Mouse (Mus musculus): Measurements from ENCODE around the gene Eps15l1. TPM values are rescaled to one million over a fixed set of nuclear protein-coding genes. Genes with fewer than 3 reads are reported as not detected.

The Eps15l1 gene
- polyA plus RNA-seq (2014; fragmentation: Nextera tagmentation; extraction: Ambion mirVana), result 60.6 and 61.9 TPM in 2 replicates

- peak; percentile 99 for ATAC-seq (replicated peaks; ENCODE audit: low FRiP score, low TSS enrichment, low read depth)
These were observed at the start of gene Eps15l1 for GRCm38 (mm10) chr8:72421362-72422335. TSS of gene Eps15l1 (minus strand) at chr8:72421460.

GRCm38 (mm10) chr8:72470684-72471083 is 49.4 kb upstream of the Eps15l1 start:
- peaks cover 76% of the 10 kb centered on the region for H3K36me3 ChIP-seq (ENCODE audit: control insufficient read depth, insufficient read depth, low read length)
- H3K9me3 ChIP-seq (ENCODE audit: control insufficient read depth, low read length), result no peaks in the 10 kb centered on the region
- H3K4me1 ChIP-seq (replicated peaks; ENCODE audit: control insufficient read depth, insufficient read depth, low read length), result peaks cover 7% of the 10 kb centered on the region; the same call in 1 of the 2 replicates
- H3K9ac ChIP-seq (ENCODE audit: low read length), result no peak overlapping the region
- 95% methylated on average over 7 of the region's 7 CpGs for WGBS
- no peak overlapping the region for H3K4me2 ChIP-seq (ENCODE audit: low read length)
- H3K4me3 ChIP-seq (ENCODE audit: low read depth, low read length), result no peak overlapping the region
- ATAC-seq (replicated peaks; ENCODE audit: low FRiP score, low TSS enrichment, low read depth) (no peak), DNase-seq (ENCODE audit: low spot score) (no peak)
- H3K27me3 ChIP-seq (replicated peaks; ENCODE audit: control insufficient read depth, insufficient read depth, low read length), result no peaks in the 10 kb centered on the region
- no peak overlapping the region for H3K27ac ChIP-seq (ENCODE audit: low read depth)

More at GRCm38 (mm10) chr8:72421362-72422335, at the start of gene Eps15l1:
- Histone ChIP-seq H3K36me3 (ENCODE audit: control insufficient read depth, insufficient read depth, low read length) (no peaks in the 10 kb centered on the region), H3K4me1 (replicated peaks; ENCODE audit: control insufficient read depth, insufficient read depth, low read length) (peaks cover 20% of the 10 kb centered on the region), H3K9me3 (ENCODE audit: control insufficient read depth, low read length) (no peaks in the 10 kb centered on the region), H3K4me2 (ENCODE audit: low read length) (peak within 1 kb of the TSS; percentile 73), H3K27me3 (replicated peaks; ENCODE audit: control insufficient read depth, insufficient read depth, low read length) (no peaks in the 10 kb centered on the region), H3K4me3 (ENCODE audit: low read depth, low read length) (peak within 1 kb of the TSS; percentile 73), H3K27ac (ENCODE audit: low read depth) (peak within 1 kb of the TSS; percentile 79), H3K9ac (ENCODE audit: low read length) (peak within 1 kb of the TSS; percentile 78)
- WGBS, result 1% methylated on average over 48 of the region's 48 CpGs
- DNase-seq (ENCODE audit: low spot score), result peak; percentile 96

GRCm38 (mm10) chr8:72469984-72470383 is 48.7 kb upstream of the Eps15l1 start:
- no peaks in the 10 kb centered on the region for H3K27me3 ChIP-seq (replicated peaks; ENCODE audit: control insufficient read depth, insufficient read depth, low read length)
- H3K9me3 ChIP-seq (ENCODE audit: control insufficient read depth, low read length), result no peaks in the 10 kb centered on the region
- ATAC-seq (replicated peaks; ENCODE audit: low FRiP score, low TSS enrichment, low read depth) (no peak), DNase-seq (ENCODE audit: low spot score) (no peak)
- peaks cover 7% of the 10 kb centered on the region; the same call in 1 of the 2 replicates for H3K4me1 ChIP-seq (replicated peaks; ENCODE audit: control insufficient read depth, insufficient read depth, low read length)
- H3K4me3 ChIP-seq (ENCODE audit: low read depth, low read length), result no peak overlapping the region
- no peak overlapping the region for H3K9ac ChIP-seq (ENCODE audit: low read length)
- no peak overlapping the region for H3K4me2 ChIP-seq (ENCODE audit: low read length)
- no peak overlapping the region for H3K27ac ChIP-seq (ENCODE audit: low read depth)
- 97% methylated on average over 8 of the region's 8 CpGs for WGBS
- H3K36me3 ChIP-seq (ENCODE audit: control insufficient read depth, insufficient read depth, low read length), result peaks cover 83% of the 10 kb centered on the region

- 92% methylated on average over 2 of the region's 2 CpGs for WGBS
- DNase-seq (ENCODE audit: low spot score) (no peak), ATAC-seq (replicated peaks; ENCODE audit: low FRiP score, low TSS enrichment, low read depth) (no peak)
- no peak overlapping the region for H3K4me3 ChIP-seq (ENCODE audit: low read depth, low read length)
- H3K9ac ChIP-seq (ENCODE audit: low read length), result no peak overlapping the region
- H3K9me3 ChIP-seq (ENCODE audit: control insufficient read depth, low read length), result no peaks in the 10 kb centered on the region
- peaks cover 7% of the 10 kb centered on the region; the same call in 1 of the 2 replicates for H3K4me1 ChIP-seq (replicated peaks; ENCODE audit: control insufficient read depth, insufficient read depth, low read length)
- peaks cover 90% of the 10 kb centered on the region for H3K36me3 ChIP-seq (ENCODE audit: control insufficient read depth, insufficient read depth, low read length)
- H3K27ac ChIP-seq (ENCODE audit: low read depth), result no peak overlapping the region
- H3K27me3 ChIP-seq (replicated peaks; ENCODE audit: control insufficient read depth, insufficient read depth, low read length), result no peaks in the 10 kb centered on the region
- no peak overlapping the region for H3K4me2 ChIP-seq (ENCODE audit: low read length)
These were observed 48.0 kb upstream of the Eps15l1 start for GRCm38 (mm10) chr8:72469243-72469642.

- 90% methylated on average over 10 of the region's 10 CpGs for WGBS
- DNase-seq (ENCODE audit: low spot score), result no peak
- H3K4me3 ChIP-seq (ENCODE audit: low read depth, low read length), result no peak overlapping the region
- H3K9ac ChIP-seq (ENCODE audit: low read length), result no peak overlapping the region
- no peak overlapping the region for H3K4me2 ChIP-seq (ENCODE audit: low read length)
- peaks cover 99% of the 10 kb centered on the region for H3K36me3 ChIP-seq (ENCODE audit: control insufficient read depth, insufficient read depth, low read length)
- H3K27me3 ChIP-seq (replicated peaks; ENCODE audit: control insufficient read depth, insufficient read depth, low read length), result no peaks in the 10 kb centered on the region
- H3K9me3 ChIP-seq (ENCODE audit: control insufficient read depth, low read length), result no peaks in the 10 kb centered on the region
- no peak overlapping the region for H3K27ac ChIP-seq (ENCODE audit: low read depth)
- ATAC-seq (replicated peaks; ENCODE audit: low FRiP score, low TSS enrichment, low read depth), result no peak
- no peaks in the 10 kb centered on the region for H3K4me1 ChIP-seq (replicated peaks; ENCODE audit: control insufficient read depth, insufficient read depth, low read length)
These were observed 43.0 kb upstream of the Eps15l1 start for GRCm38 (mm10) chr8:72464211-72464610.

- DNase-seq (ENCODE audit: low spot score) (no peak), ATAC-seq (replicated peaks; ENCODE audit: low FRiP score, low TSS enrichment, low read depth) (no peak)
- Histone ChIP-seq H3K4me2 (ENCODE audit: low read length) (no peak overlapping the region), H3K27ac (ENCODE audit: low read depth) (no peak overlapping the region), H3K36me3 (ENCODE audit: control insufficient read depth, insufficient read depth, low read length) (peaks cover 76% of the 10 kb centered on the region), H3K4me1 (replicated peaks; ENCODE audit: control insufficient read depth, insufficient read depth, low read length) (no peaks in the 10 kb centered on the region), H3K4me3 (ENCODE audit: low read depth, low read length) (no peak overlapping the region), H3K9me3 (ENCODE audit: control insufficient read depth, low read length) (no peaks in the 10 kb centered on the region), H3K9ac (ENCODE audit: low read length) (no peak overlapping the region), H3K27me3 (replicated peaks; ENCODE audit: control insufficient read depth, insufficient read depth, low read length) (no peaks in the 10 kb centered on the region)
- WGBS, result 91% methylated on average over 4 of the region's 4 CpGs
These were observed 38.7 kb upstream of the Eps15l1 start for GRCm38 (mm10) chr8:72459881-72460533.

- H3K4me1 ChIP-seq (replicated peaks; ENCODE audit: control insufficient read depth, insufficient read depth, low read length), result no peaks in the 10 kb centered on the region
- no peaks in the 10 kb centered on the region for H3K27me3 ChIP-seq (replicated peaks; ENCODE audit: control insufficient read depth, insufficient read depth, low read length)
- peaks cover 2% of the 10 kb centered on the region; the same call in 1 of the 2 replicates for H3K9me3 ChIP-seq (ENCODE audit: control insufficient read depth, low read length)
- WGBS, result 83% methylated on average over 6 of the region's 6 CpGs
- ATAC-seq (replicated peaks; ENCODE audit: low FRiP score, low TSS enrichment, low read depth) (no peak), DNase-seq (ENCODE audit: low spot score) (no peak)
- H3K36me3 ChIP-seq (ENCODE audit: control insufficient read depth, insufficient read depth, low read length), result peaks cover 76% of the 10 kb centered on the region
- no peak overlapping the region for H3K4me2 ChIP-seq (ENCODE audit: low read length)
- no peak overlapping the region for H3K4me3 ChIP-seq (ENCODE audit: low read depth, low read length)
- no peak overlapping the region for H3K27ac ChIP-seq (ENCODE audit: low read depth)
- H3K9ac ChIP-seq (ENCODE audit: low read length), result no peak overlapping the region
These were observed 37.2 kb upstream of the Eps15l1 start for GRCm38 (mm10) chr8:72458457-72458856.

- no peak overlapping the region for H3K4me2 ChIP-seq (ENCODE audit: low read length)
- H3K27me3 ChIP-seq (replicated peaks; ENCODE audit: control insufficient read depth, insufficient read depth, low read length), result no peaks in the 10 kb centered on the region
- no peak overlapping the region for H3K4me3 ChIP-seq (ENCODE audit: low read depth, low read length)
- no peak overlapping the region for H3K27ac ChIP-seq (ENCODE audit: low read depth)
- DNase-seq (ENCODE audit: low spot score) (no peak), ATAC-seq (replicated peaks; ENCODE audit: low FRiP score, low TSS enrichment, low read depth) (no peak)
- H3K9ac ChIP-seq (ENCODE audit: low read length), result no peak overlapping the region
- 77% methylated on average over 3 of the region's 3 CpGs for WGBS
- H3K36me3 ChIP-seq (ENCODE audit: control insufficient read depth, insufficient read depth, low read length), result peaks cover 72% of the 10 kb centered on the region
- H3K4me1 ChIP-seq (replicated peaks; ENCODE audit: control insufficient read depth, insufficient read depth, low read length), result no peaks in the 10 kb centered on the region
- peaks cover 2% of the 10 kb centered on the region; the same call in 1 of the 2 replicates for H3K9me3 ChIP-seq (ENCODE audit: control insufficient read depth, low read length)
These were observed 36.5 kb upstream of the Eps15l1 start for GRCm38 (mm10) chr8:72457806-72458205.

Measured in intestine, embryonic 14.5 days (tissue).